Mouse (Mus musculus): ENCODE results near the gene Tatdn2.

GRCm38 (mm10) chr6:113696582-113697221 is at the start of gene Tatdn2:
- TF ChIP-seq POLR2A (IDR thresholded peaks at IDR 0.05; ENCODE audit: borderline replicate concordance, control insufficient read depth, low read depth, low read length): peak; percentile 91; the same call in 1 of the 2 replicates
- TF ChIP-seq CTCF (IDR thresholded peaks at IDR 0.05; ENCODE audit: control insufficient read depth, insufficient read depth, low read length): no peak
